Mouse (Mus musculus) liver, adult 2 months (tissue): ENCODE measurements around the gene Msl3. TPM values are rescaled to one million over a fixed set of nuclear protein-coding genes. Genes with fewer than 3 reads are reported as not detected.

Experiments
- DNase-seq: peaks from one replicate; pipeline ENCODE4 v3.0.0-alpha.2; 2011; ENCODE audit warnings: low read depth, low spot score; ENCODE audit errors: extremely low read depth
- H3K27ac ChIP-seq: fragments of 200-500 bp; replicated peaks from 2 replicates; pipeline ENCODE4 v1.5.1; 2012; ENCODE audit warnings: low read depth, mild to moderate bottlenecking, control low read depth, inconsistent platforms, low read length; ENCODE audit not compliant: insufficient read depth
- H3K27me3 ChIP-seq: fragments of 200-500 bp; 2 replicates; pipeline ENCODE4 v1.6.1; 2012; ENCODE audit warnings: mild to moderate bottlenecking, moderate library complexity, low read length, inconsistent platforms; ENCODE audit not compliant: control insufficient read depth, insufficient read depth
- H3K36me3 ChIP-seq: fragments of 200-500 bp; 2 replicates; pipeline ENCODE4 v1.6.1; 2012; ENCODE audit warnings: low read length, inconsistent platforms; ENCODE audit not compliant: control insufficient read depth, insufficient read depth
- H3K4me1 ChIP-seq: fragments of 200-500 bp; 2 replicates; pipeline ENCODE4 v1.6.1; 2011; ENCODE audit warnings: low read length; ENCODE audit not compliant: control insufficient read depth, insufficient read depth
- H3K4me3 ChIP-seq: fragments of 200-500 bp; 2 replicates; pipeline ENCODE4 v1.5.1; 2011; ENCODE audit warnings: low read depth, mild to moderate bottlenecking, control low read depth, low read length, moderate library complexity; ENCODE audit not compliant: insufficient read depth
- H3K79me2 ChIP-seq: fragments of 200-500 bp; 2 replicates; pipeline ENCODE4 v1.6.1; 2012; ENCODE audit warnings: inconsistent platforms, mild to moderate bottlenecking, low read length, moderate library complexity; ENCODE audit not compliant: control insufficient read depth, insufficient read depth
- H3K9ac ChIP-seq: fragments of 200-500 bp; 2 replicates; pipeline ENCODE4 v1.6.1; 2012; ENCODE audit warnings: low read depth, mild to moderate bottlenecking, control low read depth, inconsistent platforms, low read length
- CTCF ChIP-seq: fragments of 200-500 bp; IDR thresholded peaks from 2 replicates; pipeline ENCODE4 v1.5.1; 2011; ENCODE audit warnings: low read depth, low read length, control low read depth
- POLR2A ChIP-seq: fragments of 200-500 bp; IDR thresholded peaks from 2 replicates; pipeline ENCODE4 v1.6.1; 2011; ENCODE audit warnings: low read length, control low read depth; ENCODE audit not compliant: insufficient read depth; ENCODE audit errors: extremely low read depth
- WGBS: fragments of 180-500 bp; shearing (Covaris S2); methylation state at CpG from one replicate; pipeline ENCODE4 v1.1.7; 2018; 5-methylcytosine and 5-hydroxymethylcytosine counted together
- polyA plus RNA-seq: library from polyadenylated mRNA; depleted of rRNA; stranded (reverse); fragments of >200 nt; gene quantifications from 2 replicates; pipeline ENCODE4 v1.2.3, GENCODE M21; 2012; rRNA removed
- total RNA-seq: library from RNA; depleted of rRNA; stranded (reverse); fragments of >200 nt; gene quantifications from 2 replicates; pipeline ENCODE4 v1.2.3, GENCODE M21; 2014; rRNA removed

Gene Msl3
- total RNA-seq: 23.0 and 25.9 TPM in 2 replicates
- 8.5 and 11.4 TPM in 2 replicates for polyA plus RNA-seq

DNA sequence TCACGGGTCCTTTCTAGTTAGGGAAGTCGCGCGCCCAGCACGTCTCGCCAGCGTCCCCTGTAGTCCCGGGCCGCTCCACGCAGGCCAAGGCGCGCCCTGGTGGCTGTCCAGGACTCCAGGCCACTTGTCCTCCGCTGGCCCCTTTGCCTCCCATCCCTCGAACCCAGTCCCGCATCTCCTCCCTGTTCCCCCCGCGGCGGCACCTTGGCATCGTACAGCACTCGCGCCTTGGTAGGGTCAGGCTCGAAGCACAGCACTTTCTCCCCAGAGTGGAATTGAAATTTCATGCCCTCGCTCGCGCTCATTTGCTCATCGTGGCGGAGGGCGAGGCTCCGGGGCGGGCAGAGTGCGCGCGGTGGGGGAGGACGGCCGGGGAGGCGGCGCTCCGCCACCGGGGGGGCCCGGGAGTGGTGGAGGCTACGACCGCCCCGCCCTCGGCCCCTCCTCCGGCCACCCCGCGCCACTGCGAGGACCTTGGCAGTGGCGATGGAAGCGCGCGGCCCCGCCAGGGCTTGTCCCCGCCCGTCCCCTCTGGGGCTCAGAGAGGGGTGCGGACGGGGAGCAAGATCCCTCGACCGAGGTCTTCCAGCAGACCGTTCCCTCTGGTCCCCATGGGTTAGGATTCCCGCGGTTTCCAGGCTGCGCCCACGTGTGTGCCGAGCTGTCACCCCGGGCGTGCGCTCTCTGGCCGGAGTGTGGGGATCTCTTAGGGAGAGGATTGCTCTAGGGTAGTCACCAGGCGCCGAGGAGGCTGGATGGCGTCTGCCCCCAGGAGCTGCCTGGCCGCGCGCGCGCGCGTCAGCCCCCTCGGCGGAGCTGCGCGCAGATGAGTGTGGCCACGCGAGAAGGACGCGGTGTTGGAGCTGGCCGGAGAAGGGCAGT lies at the start of gene Msl3:
Msl3 (minus strand) TSS at position 374 of the 882 bp plus-strand sequence.
- H3K79me2 ChIP-seq: no peaks in the 10 kb centered on the region
- TF ChIP-seq CTCF (peak; percentile 41; the same call in 1 of the 2 replicates), POLR2A (peak; percentile 56; the same call in 1 of the 2 replicates)
- H3K27ac ChIP-seq: peak within 1 kb of the TSS; percentile 100
- DNase-seq: peak; percentile 76
- H3K4me1 ChIP-seq: peaks cover 3% of the 10 kb centered on the region
- WGBS: under 1% methylated on average over 77 of the region's 88 CpGs
- no peaks in the 10 kb centered on the region for H3K27me3 ChIP-seq
- H3K36me3 ChIP-seq: peaks cover 8% of the 10 kb centered on the region; the same call in 1 of the 2 replicates
- peak within 1 kb of the TSS; percentile 99 for H3K9ac ChIP-seq
- H3K4me3 ChIP-seq: peak within 1 kb of the TSS; percentile 100

DNA sequence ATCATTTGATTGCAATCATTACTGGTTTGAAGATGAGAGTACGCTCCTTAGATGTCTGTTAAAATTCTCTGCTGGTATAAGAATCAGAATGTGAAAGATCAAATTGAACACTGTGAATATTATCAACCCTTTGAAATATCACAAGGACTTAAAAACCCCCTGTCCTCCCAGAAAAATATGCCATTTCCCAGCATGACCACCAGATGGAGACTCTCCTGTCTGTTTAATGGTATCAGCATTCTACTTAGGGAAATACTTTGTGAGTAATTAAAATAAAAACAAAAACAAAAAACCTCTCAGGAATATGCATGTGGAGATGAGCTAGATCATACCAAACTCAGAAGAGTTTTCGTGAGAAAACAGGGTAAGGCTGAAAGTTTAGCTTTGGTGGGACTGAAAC lies 44.3 kb upstream of the Msl3 start:
- no peak overlapping the region for H3K4me3 ChIP-seq
- H3K9ac ChIP-seq: no peak overlapping the region
- no peaks in the 10 kb centered on the region for H3K79me2 ChIP-seq
- H3K4me1 ChIP-seq: no peaks in the 10 kb centered on the region
- WGBS: 46% methylated on average over 2 of the region's 2 CpGs
- no peak overlapping the region for H3K27ac ChIP-seq
- TF ChIP-seq POLR2A (no peak), CTCF (peak; percentile 31)
- H3K36me3 ChIP-seq: no peaks in the 10 kb centered on the region
- no peaks in the 10 kb centered on the region for H3K27me3 ChIP-seq
- peak; percentile 36 for DNase-seq

DNA sequence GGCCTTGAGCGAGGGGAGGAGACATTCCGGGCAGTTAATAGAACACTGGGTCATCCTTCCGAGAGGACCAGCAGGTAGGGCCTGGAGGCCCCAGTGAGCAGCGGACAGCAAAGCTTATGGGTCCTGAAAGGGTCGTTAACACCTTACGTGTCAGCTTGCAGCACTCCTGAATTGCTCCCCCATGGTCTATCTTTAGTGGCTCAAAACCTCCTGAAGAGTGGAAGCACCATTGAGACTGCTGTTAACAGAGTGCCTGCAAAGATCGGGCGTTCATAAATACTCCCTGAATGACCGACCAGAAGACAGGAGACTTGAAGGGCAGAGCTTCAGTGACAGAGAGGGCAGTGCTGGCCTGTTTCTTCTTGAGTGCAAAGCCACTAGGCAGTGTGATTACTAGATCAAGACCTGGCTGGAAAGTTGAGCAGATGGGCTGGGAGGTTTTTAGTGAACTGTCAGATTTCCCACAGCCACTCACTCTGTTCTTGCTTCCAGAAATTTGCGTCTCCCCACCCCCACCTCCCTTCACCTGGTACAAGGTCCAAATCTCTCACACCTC lies 787 bp upstream of the Msl3 start:
- H3K4me1 ChIP-seq: peaks cover 3% of the 10 kb centered on the region

DNA sequence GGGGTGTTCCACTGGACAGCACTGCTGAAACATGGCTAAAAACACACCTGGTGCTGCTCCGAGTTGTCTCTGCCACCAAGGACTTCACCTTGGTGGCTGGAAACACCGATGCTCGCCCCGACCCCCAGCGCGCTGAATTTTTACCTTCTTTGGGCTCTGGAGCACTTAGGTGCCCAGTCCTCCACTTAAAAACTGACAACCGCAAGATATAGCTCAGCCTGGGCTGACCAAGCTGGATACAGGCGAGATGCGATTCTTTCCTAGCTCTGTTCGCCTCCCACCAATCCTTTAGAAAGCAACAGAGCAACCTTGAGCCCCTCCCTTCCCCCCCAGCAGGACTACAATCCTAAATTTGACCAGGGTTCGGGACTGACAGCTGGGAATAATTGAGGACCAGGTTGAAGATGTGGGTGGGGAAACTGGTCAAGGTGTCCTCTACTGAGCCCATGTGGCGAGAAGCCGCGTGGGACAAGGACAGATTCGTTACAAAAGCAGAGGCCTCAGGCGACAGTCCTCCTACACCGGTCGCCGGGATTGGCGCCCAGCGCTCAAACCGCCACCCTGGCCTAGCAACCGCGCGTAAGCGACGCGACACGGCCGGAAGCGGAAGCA lies 679 bp downstream of the Msl3 start:
- no peak for DNase-seq
- 0% methylated on average over 31 of the region's 31 CpGs for WGBS
- Histone ChIP-seq H3K36me3 (peaks cover 12% of the 10 kb centered on the region; the same call in 1 of the 2 replicates), H3K27ac (peak overlapping the region; percentile 100), H3K9ac (peak overlapping the region; percentile 99), H3K79me2 (no peaks in the 10 kb centered on the region), H3K27me3 (no peaks in the 10 kb centered on the region), H3K4me3 (peak overlapping the region; percentile 100), H3K4me1 (peaks cover 3% of the 10 kb centered on the region)
- TF ChIP-seq POLR2A (no peak), CTCF (no peak)

More for the DNA sequence above, 787 bp upstream of the Msl3 start:
- peaks cover 6% of the 10 kb centered on the region; the same call in 1 of the 2 replicates for H3K36me3 ChIP-seq
- peak overlapping the region; percentile 93 for H3K9ac ChIP-seq
- no peaks in the 10 kb centered on the region for H3K27me3 ChIP-seq
- WGBS: 4% methylated on average over 10 of the region's 10 CpGs
- H3K79me2 ChIP-seq: no peaks in the 10 kb centered on the region
- peak overlapping the region; percentile 99 for H3K27ac ChIP-seq
- TF ChIP-seq POLR2A: 0 out of 2 replicates have a peak, but pooled peaks have one; percentile 37
- no peak for TF ChIP-seq CTCF
- peak; percentile 77 for DNase-seq
- H3K4me3 ChIP-seq: peak overlapping the region; percentile 100

DNA sequence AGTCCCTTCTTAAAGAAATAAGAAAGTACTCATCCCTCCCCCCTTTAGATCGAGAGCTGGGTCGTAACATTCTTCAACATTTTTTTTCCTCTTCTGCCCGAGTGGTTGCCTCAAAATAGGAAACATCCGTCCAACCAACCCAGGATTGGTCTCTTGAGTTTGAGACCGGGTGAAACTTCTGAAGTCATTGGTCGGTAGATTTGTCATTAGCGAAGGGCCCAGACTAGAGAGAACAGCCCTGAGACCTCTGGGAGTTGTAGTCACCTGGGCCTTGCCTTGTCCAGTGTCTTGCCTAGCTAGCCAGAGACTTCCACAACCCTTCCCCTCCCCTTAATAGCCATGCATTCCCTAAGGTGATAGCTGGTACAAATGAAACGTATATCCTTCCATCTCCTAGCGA lies 1.3 kb downstream of the Msl3 start:
- Histone ChIP-seq H3K4me1 (peaks cover 3% of the 10 kb centered on the region), H3K4me3 (peak overlapping the region; percentile 100), H3K79me2 (no peaks in the 10 kb centered on the region), H3K36me3 (peaks cover 16% of the 10 kb centered on the region; the same call in 1 of the 2 replicates), H3K9ac (peak overlapping the region; percentile 99), H3K27me3 (no peaks in the 10 kb centered on the region), H3K27ac (peak overlapping the region; percentile 100; the same call in 1 of the 2 replicates)
- peak; percentile 88 for DNase-seq
- TF ChIP-seq CTCF: no peak
- TF ChIP-seq POLR2A: no peak
- under 1% methylated on average over 9 of the region's 9 CpGs for WGBS
